Mouse (Mus musculus) midbrain, embryonic 16.5 days (tissue): ENCODE data around the gene Zfp57. TPM values are rescaled to one million over a fixed set of nuclear protein-coding genes. Genes with fewer than 3 reads are reported as not detected.
"Not testable (repeated sequence)": the region's sequence is repeated elsewhere in the genome, so short reads cannot be mapped to it uniquely, and the experiment has no call there.

Source experiments
- ATAC-seq: fragments of 200-750 bp; cut with Nextera tagmentation; 2 replicates; pipeline ENCODE4 v1.8.0; 2017; ENCODE audit warnings: moderate TSS enrichment
- H3K27ac ChIP-seq: fragments of 300-500 bp; sonication (generic); 2 replicates; pipeline ENCODE4 v1.5.1; 2014; ENCODE audit warnings: mild to moderate bottlenecking, low read length, mixed read lengths
- H3K27me3 ChIP-seq: fragments of 300-500 bp; sonication (generic); 2 replicates; pipeline ENCODE4 v1.6.1; 2014; ENCODE audit warnings: low read depth, low read length, mixed read lengths; ENCODE audit not compliant: control insufficient read depth, insufficient read depth
- H3K36me3 ChIP-seq: fragments of 300-500 bp; sonication (generic); 2 replicates; pipeline ENCODE4 v1.6.1; 2014; ENCODE audit warnings: mild to moderate bottlenecking, low read length, moderate library complexity, mixed read lengths; ENCODE audit not compliant: control insufficient read depth, insufficient read depth
- H3K4me1 ChIP-seq: fragments of 300-500 bp; sonication (generic); 2 replicates; pipeline ENCODE4 v1.6.1; 2014; ENCODE audit warnings: mild to moderate bottlenecking, low read length, mixed read lengths; ENCODE audit not compliant: control insufficient read depth, insufficient read depth
- H3K4me2 ChIP-seq: fragments of 300-500 bp; sonication (generic); 2 replicates; pipeline ENCODE4 v1.6.1; 2014; ENCODE audit warnings: mild to moderate bottlenecking, low read length, mixed read lengths
- H3K4me3 ChIP-seq: fragments of 300-500 bp; sonication (generic); 2 replicates; pipeline ENCODE4 v1.5.1; 2014; ENCODE audit warnings: low read depth, mild to moderate bottlenecking, low read length, moderate library complexity, mixed read lengths
- H3K9ac ChIP-seq: fragments of 300-500 bp; sonication (generic); 2 replicates; pipeline ENCODE4 v1.6.1; 2014; ENCODE audit warnings: low read depth, low read length, mixed read lengths
- H3K9me3 ChIP-seq: fragments of 300-500 bp; sonication (generic); replicated peaks from 2 replicates; pipeline ENCODE4 v1.6.1; 2014; ENCODE audit warnings: mild to moderate bottlenecking, low read length, mixed read lengths; ENCODE audit not compliant: control insufficient read depth, poor library complexity, severe bottlenecking
- WGBS: fragments of 180-500 bp; shearing (Covaris S2); extraction: QIAGEN DNeasy Blood & Tissue Kit; methylation state at CpG from one replicate; pipeline ENCODE4 v1.1.7; 2014; 5-methylcytosine and 5-hydroxymethylcytosine counted together
- polyA plus RNA-seq: library from polyadenylated mRNA; unstranded; fragments of >200 nt; fragmentation: Nextera tagmentation; extraction: Ambion mirVana; gene quantifications from 2 replicates; pipeline ENCODE4 v1.2.1, GENCODE M21; 2015

Gene Zfp57
- polyA plus RNA-seq, 1 experiment from 2014 or later = 280 TPM

- H3K27me3 ChIP-seq = peaks cover 23% of the 10 kb centered on the region
- not testable (repeated sequence) for H3K9ac ChIP-seq, H3K9me3 ChIP-seq, ATAC-seq, H3K27ac ChIP-seq, H3K4me2 ChIP-seq, H3K4me3 ChIP-seq, H3K36me3 ChIP-seq, H3K4me1 ChIP-seq
- WGBS = 97% methylated on average over 6 of the region's 6 CpGs
Measured at GRCm38 (mm10) chr17:36990630-36991029, 10.3 kb upstream of the Zfp57 start.

- Histone ChIP-seq H3K4me3 (no peak overlapping the region), H3K36me3 (no peaks in the 10 kb centered on the region), H3K4me2 (no peak overlapping the region), H3K27ac (no peak overlapping the region), H3K9ac (no peak overlapping the region), H3K9me3 (no peaks in the 10 kb centered on the region), H3K27me3 (peaks cover 22% of the 10 kb centered on the region), H3K4me1 (no peaks in the 10 kb centered on the region)
- 87% methylated on average over 3 of the region's 3 CpGs for WGBS
- no peak for ATAC-seq
Measured at GRCm38 (mm10) chr17:36992336-36993104, 8.4 kb upstream of the Zfp57 start.

- WGBS = 92% methylated on average over 4 of the region's 4 CpGs
- no peak for ATAC-seq
Measured at GRCm38 (mm10) chr17:36993770-36994325, 7.1 kb upstream of the Zfp57 start.

GRCm38 (mm10) chr17:36994528-36994927 lies 6.4 kb upstream of the Zfp57 start:
- no peaks in the 10 kb centered on the region for H3K4me1 ChIP-seq
- H3K4me3 ChIP-seq = no peak overlapping the region
- H3K27me3 ChIP-seq = peaks cover 2% of the 10 kb centered on the region; the same call in 1 of the 2 replicates
- 95% methylated on average over 2 of the region's 2 CpGs for WGBS
- no peak for ATAC-seq
- no peak overlapping the region for H3K27ac ChIP-seq
- no peaks in the 10 kb centered on the region for H3K36me3 ChIP-seq
- no peak overlapping the region for H3K9ac ChIP-seq
- no peaks in the 10 kb centered on the region for H3K9me3 ChIP-seq
- no peak overlapping the region for H3K4me2 ChIP-seq

More at GRCm38 (mm10) chr17:36993770-36994325, 7.1 kb upstream of the Zfp57 start:
- H3K9me3 ChIP-seq = no peaks in the 10 kb centered on the region
- H3K27ac ChIP-seq = no peak overlapping the region
- H3K4me2 ChIP-seq = no peak overlapping the region
- H3K27me3 ChIP-seq = peaks cover 9% of the 10 kb centered on the region; the same call in 1 of the 2 replicates
- no peaks in the 10 kb centered on the region for H3K36me3 ChIP-seq
- H3K9ac ChIP-seq = no peak overlapping the region
- no peak overlapping the region for H3K4me3 ChIP-seq
- H3K4me1 ChIP-seq = no peaks in the 10 kb centered on the region

- Histone ChIP-seq H3K4me2 (no peak overlapping the region), H3K4me1 (no peaks in the 10 kb centered on the region), H3K27me3 (no peaks in the 10 kb centered on the region), H3K27ac (no peak overlapping the region), H3K9ac (no peak overlapping the region), H3K36me3 (no peaks in the 10 kb centered on the region), H3K4me3 (no peak overlapping the region), H3K9me3 (no peaks in the 10 kb centered on the region)
- WGBS = 56% methylated on average over 3 of the region's 3 CpGs
- ATAC-seq = no peak
Measured at GRCm38 (mm10) chr17:36995448-36995847, 5.5 kb upstream of the Zfp57 start.

- 31% methylated on average over 7 of the region's 7 CpGs for WGBS
- peaks cover 2% of the 10 kb centered on the region; the same call in 1 of the 2 replicates for H3K4me1 ChIP-seq
Measured at GRCm38 (mm10) chr17:36997033-36997735, 3.8 kb upstream of the Zfp57 start.

GRCm38 (mm10) chr17:36998477-36998876 lies 2.5 kb upstream of the Zfp57 start:
- Histone ChIP-seq H3K9ac (no peak overlapping the region), H3K27ac (no peak overlapping the region), H3K4me3 (no peak overlapping the region), H3K4me1 (peaks cover 2% of the 10 kb centered on the region; the same call in 1 of the 2 replicates), H3K4me2 (no peak overlapping the region), H3K36me3 (no peaks in the 10 kb centered on the region), H3K9me3 (no peaks in the 10 kb centered on the region), H3K27me3 (no peaks in the 10 kb centered on the region)
- 71% methylated on average over 2 of the region's 2 CpGs for WGBS
- no peak for ATAC-seq

More at GRCm38 (mm10) chr17:36997033-36997735, 3.8 kb upstream of the Zfp57 start:
- Histone ChIP-seq H3K9me3 (no peaks in the 10 kb centered on the region), H3K36me3 (no peaks in the 10 kb centered on the region), H3K4me2 (no peak overlapping the region), H3K4me3 (no peak overlapping the region), H3K9ac (no peak overlapping the region), H3K27ac (no peak overlapping the region), H3K27me3 (no peaks in the 10 kb centered on the region)
- ATAC-seq = 0 out of 2 replicates have a peak, but pooled peaks have one; percentile 21

- H3K4me1 ChIP-seq = peaks cover 23% of the 10 kb centered on the region
- peak; percentile 86 for ATAC-seq
- no peaks in the 10 kb centered on the region for H3K27me3 ChIP-seq
- peak overlapping the region; percentile 70 for H3K4me2 ChIP-seq
- peak overlapping the region; percentile 96 for H3K27ac ChIP-seq
- H3K36me3 ChIP-seq = peaks cover 19% of the 10 kb centered on the region
- under 1% methylated on average over 49 of the region's 49 CpGs for WGBS
- peak overlapping the region; percentile 99 for H3K9ac ChIP-seq
- H3K9me3 ChIP-seq = no peaks in the 10 kb centered on the region
- H3K4me3 ChIP-seq = peak overlapping the region; percentile 77
Measured at GRCm38 (mm10) chr17:37002364-37003330, 1.7 kb downstream of the Zfp57 start.
